Mouse (Mus musculus) liver, embryonic 12.5 days (tissue): ENCODE measurements around the gene Ror2. TPM values are rescaled to one million over a fixed set of nuclear protein-coding genes. Genes with fewer than 3 reads are reported as not detected.

Experiments used
- ATAC-seq: fragments of 200-750 bp; cut with Nextera tagmentation; 2 replicates; pipeline ENCODE4 v1.8.0; 2017; ENCODE audit warnings: moderate number of reproducible peaks, mild to moderate bottlenecking, moderate library complexity
- H3K27ac ChIP-seq: fragments of 300-500 bp; sonication (generic); 2 replicates; pipeline ENCODE4 v1.5.1; 2016; ENCODE audit warnings: mild to moderate bottlenecking
- H3K27me3 ChIP-seq: fragments of 300-500 bp; sonication (generic); replicated peaks from 2 replicates; pipeline ENCODE4 v1.6.1; 2016; ENCODE audit warnings: mild to moderate bottlenecking, moderate library complexity
- H3K36me3 ChIP-seq: fragments of 300-500 bp; sonication (generic); 2 replicates; pipeline ENCODE4 v1.6.1; 2016; ENCODE audit warnings: mild to moderate bottlenecking, moderate library complexity
- H3K4me1 ChIP-seq: fragments of 300-500 bp; sonication (generic); 2 replicates; pipeline ENCODE4 v1.6.1; 2016
- H3K4me2 ChIP-seq: fragments of 300-500 bp; sonication (generic); 2 replicates; pipeline ENCODE4 v1.6.1; 2016; ENCODE audit warnings: mild to moderate bottlenecking, moderate library complexity
- H3K4me3 ChIP-seq: fragments of 300-500 bp; sonication (generic); 2 replicates; pipeline ENCODE4 v1.5.1; 2016; ENCODE audit warnings: mild to moderate bottlenecking, moderate library complexity
- H3K9ac ChIP-seq: fragments of 300-500 bp; sonication (generic); 2 replicates; pipeline ENCODE4 v1.6.1; 2016; ENCODE audit warnings: mild to moderate bottlenecking, moderate library complexity
- H3K9me3 ChIP-seq: fragments of 300-500 bp; sonication (generic); replicated peaks from 2 replicates; pipeline ENCODE4 v1.6.1; 2016; ENCODE audit warnings: mild to moderate bottlenecking, moderate library complexity
- WGBS: fragments of 180-500 bp; shearing (Covaris S2); methylation state at CpG from one replicate; pipeline ENCODE4 v1.1.7; 2016; ENCODE audit not compliant: insufficient replicate concordance; 5-methylcytosine and 5-hydroxymethylcytosine counted together
- polyA plus RNA-seq: library from polyadenylated mRNA; unstranded; fragments of >200 nt; fragmentation: Nextera tagmentation; extraction: Ambion mirVana; gene quantifications from 2 replicates; pipeline ENCODE4 v1.2.1, GENCODE M21; 2016

The Ror2 gene
- polyA plus RNA-seq, 1 experiment from 2014 or later = 1.5 TPM

- H3K36me3 ChIP-seq = no peaks in the 10 kb centered on the region
- H3K4me1 ChIP-seq = no peaks in the 10 kb centered on the region
- no peaks in the 10 kb centered on the region for H3K9me3 ChIP-seq
- no peak overlapping the region for H3K27ac ChIP-seq
- no peaks in the 10 kb centered on the region for H3K27me3 ChIP-seq
- no peak overlapping the region for H3K9ac ChIP-seq
- no peak overlapping the region for H3K4me2 ChIP-seq
- 55% methylated on average over 4 of the region's 4 CpGs for WGBS
- ATAC-seq = no peak
- H3K4me3 ChIP-seq = no peak overlapping the region
Measured at GRCm38 (mm10) chr13:53270549-53270948, 15.4 kb downstream of the Ror2 start.

- Histone ChIP-seq H3K4me2 (no peak overlapping the region), H3K4me1 (no peaks in the 10 kb centered on the region), H3K36me3 (no peaks in the 10 kb centered on the region), H3K27me3 (no peaks in the 10 kb centered on the region), H3K4me3 (no peak overlapping the region), H3K27ac (no peak overlapping the region), H3K9me3 (no peaks in the 10 kb centered on the region), H3K9ac (no peak overlapping the region)
- no peak for ATAC-seq
- WGBS = 51% methylated on average over 6 of the region's 6 CpGs
Measured at GRCm38 (mm10) chr13:53268541-53268940, 17.4 kb downstream of the Ror2 start.

- WGBS = 56% methylated on average over 6 of the region's 6 CpGs
- H3K36me3 ChIP-seq = no peaks in the 10 kb centered on the region
- no peaks in the 10 kb centered on the region for H3K9me3 ChIP-seq
- no peak for ATAC-seq
- no peak overlapping the region for H3K4me2 ChIP-seq
- no peak overlapping the region for H3K4me3 ChIP-seq
- H3K4me1 ChIP-seq = no peaks in the 10 kb centered on the region
- H3K27me3 ChIP-seq = no peaks in the 10 kb centered on the region
- no peak overlapping the region for H3K27ac ChIP-seq
- H3K9ac ChIP-seq = no peak overlapping the region
Measured at GRCm38 (mm10) chr13:53267849-53268248, 18.1 kb downstream of the Ror2 start.

GRCm38 (mm10) chr13:53267155-53267554, 18.8 kb downstream of the Ror2 start:
- Histone ChIP-seq H3K4me3 (no peak overlapping the region), H3K36me3 (no peaks in the 10 kb centered on the region), H3K9me3 (no peaks in the 10 kb centered on the region), H3K9ac (no peak overlapping the region), H3K4me1 (no peaks in the 10 kb centered on the region), H3K27ac (no peak overlapping the region), H3K27me3 (no peaks in the 10 kb centered on the region), H3K4me2 (no peak overlapping the region)
- 71% methylated on average over 4 of the region's 4 CpGs for WGBS
- no peak for ATAC-seq

- H3K27ac ChIP-seq = no peak overlapping the region
- H3K4me2 ChIP-seq = no peak overlapping the region
- H3K36me3 ChIP-seq = no peaks in the 10 kb centered on the region
- no peaks in the 10 kb centered on the region for H3K4me1 ChIP-seq
- 85% methylated on average over 8 of the region's 8 CpGs for WGBS
- H3K9ac ChIP-seq = no peak overlapping the region
- H3K9me3 ChIP-seq = no peaks in the 10 kb centered on the region
- H3K4me3 ChIP-seq = no peak overlapping the region
- no peaks in the 10 kb centered on the region for H3K27me3 ChIP-seq
- ATAC-seq = no peak
Measured at GRCm38 (mm10) chr13:53266543-53266951, 19.4 kb downstream of the Ror2 start.

- Histone ChIP-seq H3K36me3 (no peaks in the 10 kb centered on the region), H3K9me3 (no peaks in the 10 kb centered on the region), H3K4me1 (no peaks in the 10 kb centered on the region), H3K27me3 (no peaks in the 10 kb centered on the region), H3K27ac (no peak overlapping the region), H3K4me2 (no peak overlapping the region), H3K4me3 (no peak overlapping the region), H3K9ac (no peak overlapping the region)
- WGBS = 71% methylated on average over 4 of the region's 4 CpGs
- ATAC-seq = no peak
Measured at GRCm38 (mm10) chr13:53264896-53265295, 21.0 kb downstream of the Ror2 start.

- 58% methylated on average over 16 of the region's 16 CpGs for WGBS
- Histone ChIP-seq H3K27me3 (no peaks in the 10 kb centered on the region), H3K9me3 (no peaks in the 10 kb centered on the region), H3K4me3 (no peak overlapping the region), H3K4me2 (no peak overlapping the region), H3K36me3 (no peaks in the 10 kb centered on the region), H3K4me1 (no peaks in the 10 kb centered on the region), H3K9ac (no peak overlapping the region), H3K27ac (no peak overlapping the region)
- ATAC-seq = no peak
Measured at GRCm38 (mm10) chr13:53262509-53263250, 23.2 kb downstream of the Ror2 start.

GRCm38 (mm10) chr13:53261106-53261771, 24.7 kb downstream of the Ror2 start:
- Histone ChIP-seq H3K4me2 (no peak overlapping the region), H3K36me3 (no peaks in the 10 kb centered on the region), H3K9me3 (no peaks in the 10 kb centered on the region), H3K27me3 (no peaks in the 10 kb centered on the region), H3K4me3 (no peak overlapping the region), H3K9ac (no peak overlapping the region), H3K27ac (no peak overlapping the region), H3K4me1 (no peaks in the 10 kb centered on the region)
- ATAC-seq = no peak
- WGBS = 49% methylated on average over 8 of the region's 8 CpGs

- Histone ChIP-seq H3K9me3 (no peaks in the 10 kb centered on the region), H3K4me1 (no peaks in the 10 kb centered on the region), H3K4me2 (no peak overlapping the region), H3K27me3 (no peaks in the 10 kb centered on the region), H3K9ac (no peak overlapping the region), H3K4me3 (no peak overlapping the region), H3K36me3 (no peaks in the 10 kb centered on the region), H3K27ac (no peak overlapping the region)
- 72% methylated on average over 8 of the region's 8 CpGs for WGBS
- ATAC-seq = no peak
Measured at GRCm38 (mm10) chr13:53258943-53259342, 27.0 kb downstream of the Ror2 start.

GRCm38 (mm10) chr13:53258497-53258896, 27.4 kb downstream of the Ror2 start:
- H3K27ac ChIP-seq = no peak overlapping the region
- H3K9me3 ChIP-seq = no peaks in the 10 kb centered on the region
- H3K36me3 ChIP-seq = no peaks in the 10 kb centered on the region
- H3K4me3 ChIP-seq = no peak overlapping the region
- WGBS = 66% methylated on average over 4 of the region's 4 CpGs
- no peak overlapping the region for H3K4me2 ChIP-seq
- H3K9ac ChIP-seq = no peak overlapping the region
- no peaks in the 10 kb centered on the region for H3K27me3 ChIP-seq
- ATAC-seq = no peak
- H3K4me1 ChIP-seq = no peaks in the 10 kb centered on the region

GRCm38 (mm10) chr13:53253255-53253654, 32.7 kb downstream of the Ror2 start:
- H3K4me1 ChIP-seq = no peaks in the 10 kb centered on the region; the same call in 1 of the 2 replicates
- WGBS = 77% methylated on average over 12 of the region's 12 CpGs
- H3K9me3 ChIP-seq = no peaks in the 10 kb centered on the region
- no peak for ATAC-seq
- no peaks in the 10 kb centered on the region for H3K27me3 ChIP-seq
- no peak overlapping the region for H3K4me3 ChIP-seq
- no peak overlapping the region for H3K9ac ChIP-seq
- no peak overlapping the region for H3K27ac ChIP-seq
- no peak overlapping the region for H3K4me2 ChIP-seq
- no peaks in the 10 kb centered on the region for H3K36me3 ChIP-seq

- Histone ChIP-seq H3K36me3 (no peaks in the 10 kb centered on the region), H3K4me3 (no peak overlapping the region), H3K9ac (no peak overlapping the region), H3K9me3 (no peaks in the 10 kb centered on the region), H3K27me3 (no peaks in the 10 kb centered on the region), H3K27ac (no peak overlapping the region), H3K4me1 (no peaks in the 10 kb centered on the region; the same call in 1 of the 2 replicates), H3K4me2 (no peak overlapping the region)
- no peak for ATAC-seq
- WGBS = 73% methylated on average over 24 of the region's 24 CpGs
Measured at GRCm38 (mm10) chr13:53248586-53249401, 37.1 kb downstream of the Ror2 start.
